Mouse (Mus musculus) embryonic facial prominence, embryonic 10.5 days (tissue): ENCODE measurements around the gene Rnf149. TPM values are rescaled to one million over a fixed set of nuclear protein-coding genes. Genes with fewer than 3 reads are reported as not detected.

Source experiments
- DNase-seq: peaks from one replicate; pipeline ENCODE4 v3.0.0-alpha.2; 2017; ENCODE audit warnings: low spot score
- H3K27ac ChIP-seq: fragments of 300-500 bp; sonication (generic); replicated peaks from 2 replicates; pipeline ENCODE4 v1.5.1; 2016; ENCODE audit warnings: mild to moderate bottlenecking
- H3K27me3 ChIP-seq: fragments of 300-500 bp; sonication (generic); replicated peaks from 2 replicates; pipeline ENCODE4 v1.6.1; 2016; ENCODE audit warnings: low read depth, mild to moderate bottlenecking; ENCODE audit not compliant: poor library complexity, severe bottlenecking
- H3K36me3 ChIP-seq: fragments of 300-500 bp; sonication (generic); replicated peaks from 2 replicates; pipeline ENCODE4 v1.6.1; 2016; ENCODE audit warnings: mild to moderate bottlenecking, moderate library complexity
- H3K4me1 ChIP-seq: fragments of 300-500 bp; sonication (generic); 2 replicates; pipeline ENCODE4 v1.6.1; 2016
- H3K4me3 ChIP-seq: fragments of 300-500 bp; sonication (generic); 2 replicates; pipeline ENCODE4 v1.5.1; 2016; ENCODE audit warnings: mild to moderate bottlenecking, moderate library complexity
- H3K9me3 ChIP-seq: fragments of 300-500 bp; sonication (generic); 2 replicates; pipeline ENCODE4 v1.6.1; 2016; ENCODE audit warnings: mild to moderate bottlenecking
- WGBS: fragments of 180-500 bp; shearing (Covaris S2); methylation state at CpG from one replicate; pipeline ENCODE4 v1.1.7; 2016; 5-methylcytosine and 5-hydroxymethylcytosine counted together
- polyA plus RNA-seq: library from polyadenylated mRNA; unstranded; fragments of >200 nt; fragmentation: Nextera tagmentation; extraction: Ambion mirVana; gene quantifications from 2 replicates; pipeline ENCODE4 v1.2.1, GENCODE M21; 2016

Rnf149 gene
- polyA plus RNA-seq, 1 experiment from 2014 or later = 23.4 TPM

GRCm38 (mm10) chr1:39568079-39568478 lies 9.1 kb downstream of the Rnf149 start:
- Histone ChIP-seq H3K4me3 (no peak overlapping the region), H3K36me3 (peaks cover 35% of the 10 kb centered on the region), H3K9me3 (no peaks in the 10 kb centered on the region), H3K4me1 (peaks cover 9% of the 10 kb centered on the region; the same call in 1 of the 2 replicates), H3K27ac (no peak overlapping the region), H3K27me3 (no peaks in the 10 kb centered on the region)
- DNase-seq = no peak

- Histone ChIP-seq H3K27ac (no peak overlapping the region), H3K4me3 (no peak overlapping the region), H3K36me3 (peaks cover 49% of the 10 kb centered on the region), H3K27me3 (no peaks in the 10 kb centered on the region), H3K9me3 (no peaks in the 10 kb centered on the region), H3K4me1 (no peaks in the 10 kb centered on the region)
- WGBS = 77% methylated on average over 3 of the region's 3 CpGs
- DNase-seq = no peak
Measured at GRCm38 (mm10) chr1:39564603-39565002, 12.6 kb downstream of the Rnf149 start.

GRCm38 (mm10) chr1:39563161-39563560 lies 14.0 kb downstream of the Rnf149 start:
- Histone ChIP-seq H3K4me1 (no peaks in the 10 kb centered on the region), H3K9me3 (no peaks in the 10 kb centered on the region), H3K27me3 (no peaks in the 10 kb centered on the region), H3K4me3 (no peak overlapping the region), H3K36me3 (peaks cover 57% of the 10 kb centered on the region), H3K27ac (no peak overlapping the region)
- no peak for DNase-seq
- 91% methylated on average over 7 of the region's 7 CpGs for WGBS

- peaks cover 67% of the 10 kb centered on the region for H3K36me3 ChIP-seq
- H3K27ac ChIP-seq = no peak overlapping the region
- no peaks in the 10 kb centered on the region for H3K4me1 ChIP-seq
- no peaks in the 10 kb centered on the region for H3K27me3 ChIP-seq
- DNase-seq = no peak
- H3K9me3 ChIP-seq = no peaks in the 10 kb centered on the region
- no peak overlapping the region for H3K4me3 ChIP-seq
- 62% methylated on average over 1 of the region's 1 CpGs for WGBS
Measured at GRCm38 (mm10) chr1:39561920-39562319, 15.3 kb downstream of the Rnf149 start.

GRCm38 (mm10) chr1:39559009-39559408 lies 18.2 kb downstream of the Rnf149 start:
- Histone ChIP-seq H3K36me3 (peaks cover 89% of the 10 kb centered on the region), H3K4me3 (no peak overlapping the region), H3K4me1 (peaks cover 9% of the 10 kb centered on the region), H3K27ac (no peak overlapping the region), H3K9me3 (no peaks in the 10 kb centered on the region), H3K27me3 (no peaks in the 10 kb centered on the region)
- WGBS = 97% methylated on average over 2 of the region's 2 CpGs
- DNase-seq = no peak

GRCm38 (mm10) chr1:39555556-39556415 lies 21.4 kb downstream of the Rnf149 start:
- Histone ChIP-seq H3K27me3 (no peaks in the 10 kb centered on the region), H3K4me3 (no peak overlapping the region), H3K27ac (no peak overlapping the region), H3K36me3 (peaks cover 88% of the 10 kb centered on the region), H3K9me3 (no peaks in the 10 kb centered on the region), H3K4me1 (peaks cover 9% of the 10 kb centered on the region)
- 49% methylated on average over 9 of the region's 9 CpGs for WGBS
- DNase-seq = no peak

GRCm38 (mm10) chr1:39549831-39550230 lies 27.4 kb downstream of the Rnf149 start:
- H3K27ac ChIP-seq = no peak overlapping the region

GRCm38 (mm10) chr1:39547238-39547637 lies 30.0 kb downstream of the Rnf149 start:
- Histone ChIP-seq H3K9me3 (no peaks in the 10 kb centered on the region), H3K4me3 (no peak overlapping the region), H3K4me1 (no peaks in the 10 kb centered on the region), H3K36me3 (peaks cover 87% of the 10 kb centered on the region), H3K27ac (no peak overlapping the region), H3K27me3 (no peaks in the 10 kb centered on the region)
- WGBS = 77% methylated on average over 2 of the region's 2 CpGs
- DNase-seq = no peak

More at GRCm38 (mm10) chr1:39549831-39550230, 27.4 kb downstream of the Rnf149 start:
- no peak for DNase-seq
- Histone ChIP-seq H3K9me3 (no peaks in the 10 kb centered on the region), H3K27me3 (no peaks in the 10 kb centered on the region), H3K36me3 (peaks cover 85% of the 10 kb centered on the region), H3K4me3 (no peak overlapping the region), H3K4me1 (no peaks in the 10 kb centered on the region)
- WGBS = 96% methylated on average over 2 of the region's 2 CpGs

GRCm38 (mm10) chr1:39546160-39546866 lies 30.9 kb downstream of the Rnf149 start:
- H3K4me3 ChIP-seq = no peak overlapping the region
- H3K4me1 ChIP-seq = no peaks in the 10 kb centered on the region
- H3K27ac ChIP-seq = no peak overlapping the region
- H3K36me3 ChIP-seq = peaks cover 89% of the 10 kb centered on the region
- 91% methylated on average over 6 of the region's 6 CpGs for WGBS
- no peaks in the 10 kb centered on the region for H3K27me3 ChIP-seq
- no peaks in the 10 kb centered on the region for H3K9me3 ChIP-seq
- no peak for DNase-seq

- Histone ChIP-seq H3K27ac (no peak overlapping the region), H3K4me3 (no peak overlapping the region), H3K27me3 (no peaks in the 10 kb centered on the region), H3K36me3 (peaks cover 92% of the 10 kb centered on the region), H3K9me3 (peaks cover 3% of the 10 kb centered on the region; the same call in 1 of the 2 replicates), H3K4me1 (no peaks in the 10 kb centered on the region)
- WGBS = 94% methylated on average over 7 of the region's 7 CpGs
- no peak for DNase-seq
Measured at GRCm38 (mm10) chr1:39545589-39545988, 31.6 kb downstream of the Rnf149 start.

- Histone ChIP-seq H3K4me1 (peaks cover 15% of the 10 kb centered on the region), H3K27me3 (no peaks in the 10 kb centered on the region), H3K9me3 (peaks cover 10% of the 10 kb centered on the region; the same call in 1 of the 2 replicates), H3K36me3 (peaks cover 83% of the 10 kb centered on the region), H3K27ac (no peak overlapping the region), H3K4me3 (no peak overlapping the region)
- DNase-seq = no peak
Measured at GRCm38 (mm10) chr1:39540592-39540991, 36.6 kb downstream of the Rnf149 start.

GRCm38 (mm10) chr1:39537631-39538380 lies 39.4 kb downstream of the Rnf149 start:
- H3K9me3 ChIP-seq = peaks cover 10% of the 10 kb centered on the region; the same call in 1 of the 2 replicates
- no peaks in the 10 kb centered on the region for H3K27me3 ChIP-seq
- H3K27ac ChIP-seq = no peak overlapping the region
- WGBS = 91% methylated on average over 10 of the region's 10 CpGs
- H3K4me3 ChIP-seq = peak overlapping the region; percentile 23; the same call in 1 of the 2 replicates
- H3K36me3 ChIP-seq = peaks cover 55% of the 10 kb centered on the region
- H3K4me1 ChIP-seq = peaks cover 24% of the 10 kb centered on the region
- no peak for DNase-seq
